Mouse (Mus musculus) B cell, adult 67 days (primary cell): Measurements from ENCODE around the gene Olfr1427. TPM values are rescaled to one million over a fixed set of nuclear protein-coding genes. Genes with fewer than 3 reads are reported as not detected.

ENCODE experiments used
- total RNA-seq, 2 experiments: library from RNA; stranded (reverse); gene quantifications; 4 replicates each; pipeline ENCODE4 v1.2.4; 2023

Gene Olfr1427
- total RNA-seq: not detected

GRCm38 (mm10) chr19:12103234-12103633, at the start of gene Olfr1427:
Gene Olfr1427, minus strand, starts transcription at chr19:12103334.

GRCm38 (mm10) chr19:12123103-12123502, 20.0 kb upstream of the Olfr1427 start, which contains the start of gene Olfr76:
Gene Olfr76, minus strand, starts transcription at chr19:12123203.

GRCm38 (mm10) chr19:12115797-12116196, 12.7 kb upstream of the Olfr1427 start, which contains the start of gene Olfr1428:
Gene Olfr1428, minus strand, starts transcription at chr19:12115897.

GRCm38 (mm10) chr19:12091913-12092312, 11.2 kb downstream of the Olfr1427 start, which contains the start of gene Olfr1426:
Gene Olfr1426, minus strand, starts transcription at chr19:12092013.

GRCm38 (mm10) chr19:12077631-12078030, 25.5 kb downstream of the Olfr1427 start, which contains the start of gene Olfr1425:
Gene Olfr1425, minus strand, starts transcription at chr19:12077731.

GRCm38 (mm10) chr19:12062582-12062981, 40.6 kb downstream of the Olfr1427 start, which contains the start of gene Olfr1424:
Gene Olfr1424, minus strand, starts transcription at chr19:12062682.

Other genes starting within 250 kb of the Olfr1427 start
- gene Olfr1418, start 242.3 kb downstream of the Olfr1427 start, total RNA-seq: not detected
- not detected for gene Olfr1419, start 228.2 kb downstream of the Olfr1427 start, total RNA-seq
- gene Olfr1420, start 216.8 kb downstream of the Olfr1427 start, total RNA-seq: not detected
- 10 to 100 TPM; 57.4 to 69.2 TPM for gene Patl1, start 190.9 kb downstream of the Olfr1427 start, total RNA-seq
- gene Osbp, start 137.4 kb downstream of the Olfr1427 start, total RNA-seq: 10 to 100 TPM; 57.4 to 58.1 TPM
- not detected for gene Olfr1423, start 62.0 kb downstream of the Olfr1427 start, total RNA-seq
- not detected for gene Olfr1424, start 40.7 kb downstream of the Olfr1427 start, total RNA-seq
- gene Olfr1425, start 25.6 kb downstream of the Olfr1427 start, total RNA-seq: not detected
- not detected for gene Olfr1426, start 11.3 kb downstream of the Olfr1427 start, total RNA-seq
- not detected for gene Olfr1428, start 12.6 kb upstream of the Olfr1427 start, total RNA-seq
- not detected for gene Olfr76, start 19.9 kb upstream of the Olfr1427 start, total RNA-seq
- gene Olfr1555-ps1, start 66.8 kb upstream of the Olfr1427 start, total RNA-seq: not detected
- gene Olfr1431, start 97.3 kb upstream of the Olfr1427 start, total RNA-seq: not detected
- not detected for gene Olfr1432, start 129.3 kb upstream of the Olfr1427 start, total RNA-seq
- not detected for gene Olfr262, start 138.3 kb upstream of the Olfr1427 start, total RNA-seq
- gene Olfr235, start 157.7 kb upstream of the Olfr1427 start, total RNA-seq: not detected
- not detected for gene Olfr1434, start 176.5 kb upstream of the Olfr1427 start, total RNA-seq
- not detected for gene Olfr1436, start 195.8 kb upstream of the Olfr1427 start, total RNA-seq
- gene Olfr1437, start 221.8 kb upstream of the Olfr1427 start, total RNA-seq: not detected
- gene Olfr1438-ps1, start 232.6 kb upstream of the Olfr1427 start, total RNA-seq: not detected